Mouse (Mus musculus): Measurements from ENCODE around the gene Phc3.
A peak's percentile ranks its signal among the peaks of the same experiment; 100 is the strongest.
"Not testable (repeated sequence)": the region's sequence is repeated elsewhere in the genome, so short reads cannot be mapped to it uniquely, and the experiment has no call there.

Phc3 gene

GRCm38 (mm10) chr3:30868176-30868575, 101.0 kb downstream of the Phc3 start:
- no peak for DNase-seq

GRCm38 (mm10) chr3:30864640-30865039, 104.6 kb downstream of the Phc3 start:
- no peak for DNase-seq

- DNase-seq: no peak
Observed at GRCm38 (mm10) chr3:30863712-30864435, 105.3 kb downstream of the Phc3 start.

GRCm38 (mm10) chr3:30860705-30861104, 108.5 kb downstream of the Phc3 start:
- no peak for DNase-seq

GRCm38 (mm10) chr3:30859599-30859998, 109.6 kb downstream of the Phc3 start:
- not testable (repeated sequence) for DNase-seq

GRCm38 (mm10) chr3:30855604-30856458, 113.4 kb downstream of the Phc3 start, which contains the start of gene Gpr160:
Gene Gpr160, plus strand, starts transcription at chr3:30855950.
- DNase-seq: peak; percentile 44 to 73

GRCm38 (mm10) chr3:30853596-30853995, 115.6 kb downstream of the Phc3 start:
- DNase-seq: no peak

GRCm38 (mm10) chr3:30851422-30851821, 117.8 kb downstream of the Phc3 start:
- DNase-seq: no peak
